Mouse (Mus musculus): ENCODE results near the gene Dyx1c1.
A peak's percentile ranks its signal among the peaks of the same experiment; 100 is the strongest.

Dyx1c1 gene

DNA sequence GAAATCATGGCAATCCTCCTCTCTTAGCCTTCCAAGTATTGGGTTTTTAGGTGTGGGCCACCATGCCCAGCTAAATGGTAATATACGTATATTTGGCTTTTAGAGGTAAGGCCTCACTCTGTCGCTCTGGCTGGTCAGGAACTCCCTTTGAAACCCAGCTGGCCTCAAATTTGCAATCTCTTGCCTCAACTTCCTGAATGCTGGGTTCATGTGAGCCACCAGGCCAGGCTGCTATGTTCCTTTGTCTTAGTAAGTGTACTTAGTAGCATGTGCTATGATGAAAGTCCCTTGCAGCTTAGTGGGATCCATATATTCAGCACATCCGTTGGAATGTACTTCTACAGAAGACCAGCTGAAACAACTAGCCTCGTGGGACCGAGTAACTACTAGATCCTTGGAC, 16.1 kb downstream of the Dyx1c1 start:
- DNase-seq: no peak

- DNase-seq: no peak
Measured at GRCm38 (mm10) chr9:72975242-72975641, 16.7 kb downstream of the Dyx1c1 start.

DNA sequence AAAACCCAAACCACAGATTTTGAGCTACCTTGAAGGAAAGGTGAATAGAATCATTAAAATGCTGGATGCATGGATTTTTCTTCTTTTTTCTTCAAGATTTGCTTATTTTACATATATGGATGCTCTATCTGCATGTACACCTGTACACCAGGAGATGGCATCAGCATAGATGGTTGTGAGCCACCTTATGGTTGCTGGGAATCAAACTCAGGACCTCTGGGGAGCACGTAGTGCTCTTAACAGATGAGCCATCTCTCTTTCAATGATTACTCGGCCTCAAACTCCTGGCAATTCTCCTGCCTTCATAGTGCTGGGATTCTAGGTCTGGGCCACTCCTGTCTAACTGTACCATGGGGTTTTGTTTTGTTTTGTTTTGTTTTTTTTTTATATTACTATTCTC, 24.5 kb downstream of the Dyx1c1 start:
- no peak for DNase-seq

- DNase-seq: peak; percentile 98
Measured at GRCm38 (mm10) chr9:72985250-72986220, 26.9 kb downstream of the Dyx1c1 start, which contains the start of the genes Ccpg1os and Ccpg1. Gene Ccpg1os (minus strand): TSS chr9:72985382. Gene Ccpg1 (plus strand): TSS chr9:72985429.

DNA sequence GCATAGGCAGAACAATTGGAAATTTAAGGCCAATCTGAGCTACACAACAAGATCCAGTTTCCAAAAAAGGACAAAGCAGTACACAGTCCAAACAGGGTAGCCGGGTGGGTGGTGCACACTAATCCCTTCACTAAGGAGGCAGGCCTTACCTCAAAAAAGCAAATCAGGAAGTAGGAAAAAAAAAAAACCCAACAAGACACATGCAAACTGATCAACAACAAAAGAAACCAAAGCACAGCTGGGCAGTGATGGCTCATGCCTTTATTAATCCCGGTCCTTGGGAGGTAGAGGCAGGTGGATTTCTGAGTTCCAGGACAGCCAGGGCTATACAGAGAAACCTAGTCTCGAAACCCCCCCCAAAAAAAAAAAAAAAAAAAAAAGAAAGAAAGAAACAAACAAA, 29.1 kb downstream of the Dyx1c1 start:
- no peak for DNase-seq

DNA sequence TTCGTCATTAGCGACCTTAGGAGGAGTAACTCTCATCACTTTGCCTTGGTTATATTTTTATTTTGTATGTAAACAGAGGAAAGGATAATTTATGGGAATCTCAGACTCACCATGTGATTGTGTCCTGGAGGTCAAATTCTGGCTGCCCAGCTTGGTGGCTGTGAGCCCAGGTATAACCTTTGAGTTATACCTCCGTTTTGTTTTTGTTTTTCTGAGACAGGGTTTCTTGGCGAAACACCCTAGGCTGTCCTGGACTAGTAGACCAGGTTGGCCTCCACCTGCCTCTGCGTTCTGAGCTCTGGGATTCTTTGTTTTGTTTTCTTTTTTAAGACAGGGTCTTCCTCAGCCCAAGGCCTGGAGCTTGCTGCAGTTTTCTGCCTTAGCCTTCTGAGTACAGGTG, 30.1 kb downstream of the Dyx1c1 start:
- no peak for DNase-seq

DNA sequence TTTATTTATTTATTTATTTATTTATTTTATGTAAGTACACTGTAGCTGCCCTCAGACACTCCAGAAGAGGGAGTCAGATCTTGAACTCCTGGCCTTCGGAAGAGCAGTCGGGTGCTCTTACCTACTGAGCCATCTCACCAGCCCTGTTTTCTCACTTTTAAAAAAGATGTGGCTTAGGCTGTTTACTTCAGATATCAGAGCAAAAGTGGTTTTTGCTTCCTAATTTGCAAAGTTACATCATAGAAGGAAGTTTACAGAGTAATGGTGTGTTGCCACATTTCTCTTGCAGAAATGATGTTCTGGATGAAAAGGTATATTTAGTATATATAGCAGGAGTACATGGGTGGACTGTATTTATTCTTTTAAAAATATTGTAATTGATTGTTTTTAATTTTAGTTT, 32.8 kb downstream of the Dyx1c1 start:
- no peak for DNase-seq

GRCm38 (mm10) chr9:72992576-72992975, 34.0 kb downstream of the Dyx1c1 start:
- no peak for DNase-seq

DNA sequence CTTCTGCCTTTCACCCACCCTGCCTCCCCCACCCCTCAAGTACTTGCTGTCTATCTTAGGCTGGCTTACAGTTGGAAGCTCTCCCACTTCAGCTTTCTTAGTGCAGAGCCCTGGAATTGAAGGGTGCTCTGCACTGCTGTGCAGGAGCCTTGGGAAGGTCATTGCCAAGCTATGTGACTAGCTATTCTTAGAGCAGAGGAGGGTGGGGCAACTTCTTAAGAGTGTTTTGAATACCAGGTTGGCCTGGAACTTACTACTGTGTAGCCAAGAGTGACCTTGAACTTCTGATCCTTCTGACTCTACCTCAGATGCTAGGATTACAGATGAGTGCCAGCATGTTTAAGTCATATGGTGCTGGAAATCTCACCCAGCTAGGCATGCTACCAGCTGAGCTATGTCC, 37.6 kb downstream of the Dyx1c1 start:
- no peak for DNase-seq

- DNase-seq: no peak
Measured at GRCm38 (mm10) chr9:72996806-72997205, 38.2 kb downstream of the Dyx1c1 start.

DNA sequence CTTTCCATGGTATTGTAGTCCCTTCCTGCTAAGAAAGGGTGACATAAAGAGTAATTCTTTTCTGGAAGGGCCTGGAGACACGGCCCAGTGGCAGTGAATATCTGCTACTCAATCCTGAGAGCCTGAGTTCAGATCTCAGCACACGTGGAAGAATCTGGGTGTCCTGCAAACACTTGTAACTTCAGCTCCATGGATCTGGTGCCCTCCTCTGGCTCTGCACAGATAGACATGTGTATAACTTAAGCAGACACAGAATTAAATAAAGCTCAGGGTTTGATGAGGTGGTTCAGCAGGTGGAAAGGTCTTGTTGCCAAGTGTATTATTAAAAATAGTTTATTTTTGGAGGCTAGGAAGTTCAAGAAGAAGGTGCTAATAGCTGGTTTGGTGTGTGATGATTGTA, 41.9 kb downstream of the Dyx1c1 start:
- no peak for DNase-seq

GRCm38 (mm10) chr9:73001314-73002011, 42.9 kb downstream of the Dyx1c1 start:
- no peak for DNase-seq

GRCm38 (mm10) chr9:73002177-73002576, 43.6 kb downstream of the Dyx1c1 start:
- no peak for DNase-seq

DNA sequence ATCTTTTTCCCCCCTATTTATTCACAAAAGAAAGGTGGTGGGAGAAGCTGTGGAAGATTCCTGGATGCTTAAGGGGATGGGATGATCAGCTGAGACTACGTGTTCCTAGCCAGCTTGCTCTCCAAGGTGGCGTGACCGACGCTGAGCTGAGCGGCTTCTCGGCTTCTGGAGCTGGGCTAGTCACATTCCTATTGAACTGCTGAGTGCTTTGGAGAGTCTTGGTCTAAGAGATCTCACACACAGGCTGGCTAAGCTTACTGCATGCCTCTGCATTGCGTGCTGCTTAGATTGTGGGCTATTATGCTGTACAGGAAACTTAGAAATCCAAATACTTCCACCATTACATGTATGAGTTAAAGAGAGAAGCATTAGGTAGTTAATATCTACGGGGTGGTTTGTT, 45.5 kb downstream of the Dyx1c1 start:
- no peak for DNase-seq

DNA sequence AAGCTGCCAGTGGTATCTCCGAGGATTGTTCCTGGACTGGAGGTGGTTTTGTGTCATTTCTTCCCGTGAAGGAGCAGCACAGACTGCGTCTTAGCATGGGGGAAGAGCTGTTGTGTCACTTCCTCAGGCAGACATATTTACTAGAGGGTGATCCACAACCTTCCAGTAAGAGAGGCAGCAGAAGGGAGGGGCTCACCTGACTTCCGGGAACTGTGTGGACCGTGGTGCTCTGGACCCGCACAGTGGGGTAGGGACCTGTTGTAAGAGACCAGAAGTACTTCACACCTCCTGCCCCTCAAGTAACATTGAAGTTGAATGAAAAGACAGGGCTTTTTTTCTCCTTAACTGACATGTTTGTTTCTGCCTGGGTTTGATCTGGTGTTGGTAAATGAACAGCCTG, 46.5 kb downstream of the Dyx1c1 start:
- no peak for DNase-seq

- no peak for DNase-seq
Measured at GRCm38 (mm10) chr9:73006175-73006574, 47.6 kb downstream of the Dyx1c1 start.

GRCm38 (mm10) chr9:73008384-73008783, 49.8 kb downstream of the Dyx1c1 start:
- no peak for DNase-seq

DNA sequence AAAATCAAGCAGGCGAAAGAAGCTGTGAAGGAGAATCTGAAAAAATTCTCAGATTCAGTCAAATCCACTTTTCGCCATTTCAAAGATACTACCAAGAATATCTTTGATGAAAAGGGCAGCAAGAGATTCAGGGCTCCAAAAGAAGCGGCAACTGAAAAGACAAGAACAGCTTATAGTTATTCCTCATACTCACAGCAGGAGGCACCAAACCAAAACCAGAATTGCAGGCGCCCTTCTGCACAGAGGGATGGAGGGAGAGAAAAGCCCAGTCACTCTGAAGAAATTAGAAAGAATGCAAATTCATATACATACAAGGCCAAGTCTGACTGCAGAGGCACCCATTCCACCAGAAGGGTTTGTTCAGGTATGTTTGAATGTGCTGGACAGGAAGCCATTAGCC, 54.0 kb downstream of the Dyx1c1 start:
- DNase-seq: no peak

- DNase-seq: no peak
Measured at GRCm38 (mm10) chr9:73014724-73015123, 56.1 kb downstream of the Dyx1c1 start.

- no peak for DNase-seq
Measured at GRCm38 (mm10) chr9:73019841-73020240, 61.3 kb downstream of the Dyx1c1 start.

- DNase-seq: no peak
Measured at GRCm38 (mm10) chr9:73020566-73021097, 62.0 kb downstream of the Dyx1c1 start.

Data from embryo, embryonic 11 days (tissue).